Mouse (Mus musculus): ENCODE results near the gene Ifit1. TPM values are rescaled to one million over a fixed set of nuclear protein-coding genes. Genes with fewer than 3 reads are reported as not detected.
"Not testable (repeated sequence)": the region's sequence is repeated elsewhere in the genome, so short reads cannot be mapped to it uniquely, and the experiment has no call there.

Ifit1 gene
- polyA plus RNA-seq, 1 experiment from 2014 or later = 0.36 TPM

DNA sequence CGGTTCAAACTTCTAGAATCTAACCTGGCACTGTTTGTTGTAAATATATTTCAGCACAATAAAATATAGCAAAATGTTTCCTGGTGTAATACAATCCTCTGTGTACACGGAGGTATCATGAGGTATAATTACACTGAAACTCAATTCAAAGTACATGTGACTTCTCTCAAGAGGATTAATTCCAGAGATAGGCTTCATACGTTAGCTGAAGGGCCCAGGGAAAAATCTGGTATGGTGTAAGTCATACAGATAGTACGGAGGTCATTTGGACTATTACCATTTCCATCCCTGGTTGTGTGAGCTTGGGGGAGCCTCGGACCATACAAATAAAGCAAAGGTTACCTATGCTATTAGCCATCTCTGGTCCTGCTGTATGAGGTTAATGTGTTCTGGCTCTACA, 1.9 kb downstream of the Ifit1 start:
- no peak overlapping the region for H3K9ac ChIP-seq (ENCODE audit: low read depth, low read length)
- no peaks in the 10 kb centered on the region for H3K9me3 ChIP-seq (ENCODE audit: control insufficient read depth, low read length)
- no peaks in the 10 kb centered on the region for H3K27me3 ChIP-seq (ENCODE audit: control insufficient read depth, insufficient read depth, low read length)
- DNase-seq (ENCODE audit: low spot score) (no peak), ATAC-seq (ENCODE audit: low FRiP score) (no peak)
- no peaks in the 10 kb centered on the region for H3K4me1 ChIP-seq (replicated peaks; ENCODE audit: control insufficient read depth, insufficient read depth, low read length)
- no peak overlapping the region for H3K4me2 ChIP-seq (replicated peaks; ENCODE audit: low read depth, low read length)
- no peak overlapping the region for H3K4me3 ChIP-seq (ENCODE audit: low read depth, low read length)
- WGBS = 89% methylated on average over 5 of the region's 5 CpGs
- no peak overlapping the region for H3K27ac ChIP-seq (ENCODE audit: low read depth, low read length)
- H3K36me3 ChIP-seq (ENCODE audit: control insufficient read depth, insufficient read depth, low read length) = no peaks in the 10 kb centered on the region

DNA sequence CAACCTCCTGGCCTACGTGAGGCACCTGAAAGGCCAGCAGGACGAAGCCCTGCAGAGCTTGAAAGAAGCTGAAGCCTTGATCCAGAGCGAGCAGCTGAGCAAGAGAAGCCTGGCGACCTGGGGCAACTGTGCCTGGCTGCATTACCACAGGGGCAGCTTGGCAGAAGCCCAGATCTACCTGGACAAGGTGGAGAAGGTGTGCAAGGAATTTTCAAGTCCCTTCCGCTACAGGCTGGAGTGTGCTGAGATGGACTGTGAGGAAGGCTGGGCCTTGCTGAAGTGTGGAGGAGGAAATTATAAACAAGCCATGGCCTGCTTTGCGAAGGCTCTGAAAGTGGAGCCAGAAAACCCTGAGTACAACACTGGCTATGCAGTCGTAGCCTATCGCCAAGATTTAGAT, 7.0 kb downstream of the Ifit1 start:
- 92% methylated on average over 7 of the region's 8 CpGs for WGBS
- ATAC-seq (ENCODE audit: low FRiP score); H3K9ac ChIP-seq (ENCODE audit: low read depth, low read length); H3K27ac ChIP-seq (ENCODE audit: low read depth, low read length); DNase-seq (ENCODE audit: low spot score); H3K4me2 ChIP-seq (replicated peaks; ENCODE audit: low read depth, low read length); H3K9me3 ChIP-seq (ENCODE audit: control insufficient read depth, low read length); H3K4me1 ChIP-seq (replicated peaks; ENCODE audit: control insufficient read depth, insufficient read depth, low read length); H3K36me3 ChIP-seq (ENCODE audit: control insufficient read depth, insufficient read depth, low read length); H3K27me3 ChIP-seq (ENCODE audit: control insufficient read depth, insufficient read depth, low read length); H3K4me3 ChIP-seq (ENCODE audit: low read depth, low read length): not testable (repeated sequence)

GRCm38 (mm10) chr19:34650276-34650675, 9.6 kb downstream of the Ifit1 start:
- no peak overlapping the region for H3K27ac ChIP-seq (ENCODE audit: low read depth, low read length)
- ATAC-seq (ENCODE audit: low FRiP score) = no peak

DNA sequence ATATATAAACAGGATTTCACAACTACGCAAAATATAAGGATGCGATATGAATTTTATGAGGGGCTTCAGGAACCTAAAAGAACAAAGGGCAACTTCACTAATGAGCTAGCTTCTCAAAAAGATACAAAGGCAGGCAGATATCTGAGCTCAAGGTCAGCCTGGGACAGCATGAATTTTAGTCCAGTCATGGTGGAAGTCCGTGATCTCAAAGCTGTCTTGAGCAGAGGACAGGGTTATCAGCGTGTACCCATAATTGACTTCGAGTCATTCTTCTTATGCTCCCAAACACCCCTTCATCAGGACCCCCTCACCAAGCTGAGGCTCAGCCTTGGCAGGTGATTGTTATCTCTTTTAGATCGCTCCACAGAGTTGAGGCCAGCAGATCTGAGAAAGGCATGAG, 10.3 kb downstream of the Ifit1 start:
- WGBS = 93% methylated on average over 6 of the region's 6 CpGs

More at GRCm38 (mm10) chr19:34650276-34650675, 9.6 kb downstream of the Ifit1 start:
- no peak overlapping the region for H3K4me3 ChIP-seq (ENCODE audit: low read depth, low read length)
- no peak for DNase-seq (ENCODE audit: low spot score)
- no peaks in the 10 kb centered on the region for H3K4me1 ChIP-seq (replicated peaks; ENCODE audit: control insufficient read depth, insufficient read depth, low read length)
- no peaks in the 10 kb centered on the region for H3K9me3 ChIP-seq (ENCODE audit: control insufficient read depth, low read length)
- 90% methylated on average over 3 of the region's 3 CpGs for WGBS
- H3K27me3 ChIP-seq (ENCODE audit: control insufficient read depth, insufficient read depth, low read length) = no peaks in the 10 kb centered on the region
- H3K36me3 ChIP-seq (ENCODE audit: control insufficient read depth, insufficient read depth, low read length) = no peaks in the 10 kb centered on the region
- H3K9ac ChIP-seq (ENCODE audit: low read depth, low read length) = no peak overlapping the region
- H3K4me2 ChIP-seq (replicated peaks; ENCODE audit: low read depth, low read length) = no peak overlapping the region

DNA sequence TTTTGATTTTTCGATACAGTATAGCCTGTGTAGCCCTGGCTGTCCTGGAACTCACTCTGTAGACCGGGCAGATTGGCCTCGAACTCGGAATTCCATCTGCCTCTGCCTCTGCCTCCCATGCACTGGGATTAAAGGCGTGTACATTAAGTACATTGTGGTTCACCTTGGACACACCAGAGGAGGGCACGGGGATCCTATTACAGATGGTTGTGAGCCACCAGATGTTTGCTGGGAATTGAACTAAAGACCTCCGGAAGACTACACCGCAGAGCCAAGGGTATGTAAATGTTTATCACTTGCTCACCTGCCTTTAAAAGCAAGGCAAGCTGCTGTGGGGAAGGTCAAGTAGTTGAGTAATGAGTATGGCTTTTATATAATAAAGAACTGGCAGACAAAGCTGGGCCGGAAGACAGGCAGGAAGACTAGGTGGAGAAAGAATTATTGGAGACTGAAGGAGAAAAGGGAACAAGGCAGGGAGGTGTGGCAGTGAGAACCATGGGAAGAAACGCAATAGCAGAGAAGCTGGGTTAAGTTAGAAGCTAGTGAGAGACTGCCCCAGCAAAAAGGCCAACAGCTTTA, 14.6 kb downstream of the Ifit1 start:
- DNase-seq (ENCODE audit: low spot score) = no peak
- no peak overlapping the region for H3K27ac ChIP-seq (ENCODE audit: low read depth, low read length)
- no peaks in the 10 kb centered on the region for H3K27me3 ChIP-seq (ENCODE audit: control insufficient read depth, insufficient read depth, low read length)
- no peak overlapping the region for H3K4me2 ChIP-seq (replicated peaks; ENCODE audit: low read depth, low read length)
- no peaks in the 10 kb centered on the region for H3K4me1 ChIP-seq (replicated peaks; ENCODE audit: control insufficient read depth, insufficient read depth, low read length)
- H3K36me3 ChIP-seq (ENCODE audit: control insufficient read depth, insufficient read depth, low read length) = no peaks in the 10 kb centered on the region
- H3K4me3 ChIP-seq (ENCODE audit: low read depth, low read length) = no peak overlapping the region
- no peak for ATAC-seq (ENCODE audit: low FRiP score)
- 87% methylated on average over 10 of the region's 10 CpGs for WGBS
- no peaks in the 10 kb centered on the region for H3K9me3 ChIP-seq (ENCODE audit: control insufficient read depth, low read length)
- H3K9ac ChIP-seq (ENCODE audit: low read depth, low read length) = no peak overlapping the region

More for the DNA sequence above, 10.3 kb downstream of the Ifit1 start:
- no peak overlapping the region for H3K4me2 ChIP-seq (replicated peaks; ENCODE audit: low read depth, low read length)
- no peaks in the 10 kb centered on the region for H3K27me3 ChIP-seq (ENCODE audit: control insufficient read depth, insufficient read depth, low read length)
- DNase-seq (ENCODE audit: low spot score) (no peak), ATAC-seq (ENCODE audit: low FRiP score) (no peak)
- H3K36me3 ChIP-seq (ENCODE audit: control insufficient read depth, insufficient read depth, low read length) = no peaks in the 10 kb centered on the region
- H3K27ac ChIP-seq (ENCODE audit: low read depth, low read length) = no peak overlapping the region
- H3K4me3 ChIP-seq (ENCODE audit: low read depth, low read length) = no peak overlapping the region
- H3K9ac ChIP-seq (ENCODE audit: low read depth, low read length) = no peak overlapping the region
- H3K9me3 ChIP-seq (ENCODE audit: control insufficient read depth, low read length) = no peaks in the 10 kb centered on the region
- no peaks in the 10 kb centered on the region for H3K4me1 ChIP-seq (replicated peaks; ENCODE audit: control insufficient read depth, insufficient read depth, low read length)

DNA sequence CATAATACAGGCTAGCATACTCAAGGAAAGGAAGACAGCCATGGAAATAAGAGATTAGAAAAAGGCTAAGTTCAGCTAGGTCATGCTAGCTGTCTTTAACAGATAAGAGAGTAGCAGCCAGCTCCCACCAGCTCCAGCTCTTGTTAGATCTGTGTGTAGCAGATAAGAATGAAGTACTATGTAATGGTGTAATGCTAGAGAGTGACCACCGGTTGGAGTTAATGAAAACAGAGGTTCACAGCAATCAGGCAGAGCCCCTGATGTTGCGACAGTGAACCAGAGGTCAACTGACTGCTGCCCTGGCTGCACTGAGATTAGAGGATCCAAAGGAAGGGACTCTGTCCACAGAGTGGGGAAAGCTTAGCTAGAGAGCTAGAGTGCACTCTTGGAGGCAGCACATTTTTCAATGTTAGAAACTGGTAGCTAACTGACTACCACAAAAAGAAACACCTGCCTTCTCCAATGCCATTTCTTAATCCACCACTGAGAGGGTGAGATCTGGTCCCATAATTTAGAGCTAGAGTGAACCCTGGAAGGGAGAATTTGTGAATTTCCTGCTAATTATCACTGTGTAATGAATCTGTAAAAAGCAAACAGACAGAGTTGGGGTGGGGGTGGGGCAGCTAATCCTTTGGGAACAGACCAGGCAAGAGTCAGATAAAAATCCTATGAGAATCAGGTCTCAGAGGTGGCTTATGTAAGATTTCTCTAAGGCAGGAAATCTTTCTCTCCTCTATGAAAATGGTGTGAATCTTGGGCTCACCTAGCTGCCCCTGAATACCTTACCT, 16.0 kb downstream of the Ifit1 start:
- 0 out of 2 replicates have a peak, but pooled peaks have one; percentile 27 for ATAC-seq (ENCODE audit: low FRiP score)

GRCm38 (mm10) chr19:34662067-34662507, 21.4 kb downstream of the Ifit1 start:
- peak overlapping the region; percentile 16; the same call in 1 of the 2 replicates for H3K4me3 ChIP-seq (ENCODE audit: low read depth, low read length)
- H3K27me3 ChIP-seq (ENCODE audit: control insufficient read depth, insufficient read depth, low read length) = no peaks in the 10 kb centered on the region
- H3K9ac ChIP-seq (ENCODE audit: low read depth, low read length) = no peak overlapping the region
- peak overlapping the region; percentile 44 for H3K4me2 ChIP-seq (replicated peaks; ENCODE audit: low read depth, low read length)
- no peak overlapping the region for H3K27ac ChIP-seq (ENCODE audit: low read depth, low read length)
- 18% methylated on average over 13 of the region's 13 CpGs for WGBS
- no peaks in the 10 kb centered on the region for H3K36me3 ChIP-seq (ENCODE audit: control insufficient read depth, insufficient read depth, low read length)
- ATAC-seq (ENCODE audit: low FRiP score) (peak; percentile 91), DNase-seq (ENCODE audit: low spot score) (peak; percentile 76)
- H3K9me3 ChIP-seq (ENCODE audit: control insufficient read depth, low read length) = no peaks in the 10 kb centered on the region
- H3K4me1 ChIP-seq (replicated peaks; ENCODE audit: control insufficient read depth, insufficient read depth, low read length) = no peaks in the 10 kb centered on the region

More for the DNA sequence above, 16.0 kb downstream of the Ifit1 start:
- no peaks in the 10 kb centered on the region for H3K36me3 ChIP-seq (ENCODE audit: control insufficient read depth, insufficient read depth, low read length)
- no peaks in the 10 kb centered on the region for H3K27me3 ChIP-seq (ENCODE audit: control insufficient read depth, insufficient read depth, low read length)
- no peak overlapping the region for H3K27ac ChIP-seq (ENCODE audit: low read depth, low read length)
- H3K9me3 ChIP-seq (ENCODE audit: control insufficient read depth, low read length) = no peaks in the 10 kb centered on the region
- H3K9ac ChIP-seq (ENCODE audit: low read depth, low read length) = no peak overlapping the region
- H3K4me2 ChIP-seq (replicated peaks; ENCODE audit: low read depth, low read length) = no peak overlapping the region
- no peak overlapping the region for H3K4me3 ChIP-seq (ENCODE audit: low read depth, low read length)
- H3K4me1 ChIP-seq (replicated peaks; ENCODE audit: control insufficient read depth, insufficient read depth, low read length) = no peaks in the 10 kb centered on the region
- WGBS = 36% methylated on average over 2 of the region's 2 CpGs
- no peak for DNase-seq (ENCODE audit: low spot score)

- H3K4me2 ChIP-seq (replicated peaks; ENCODE audit: low read depth, low read length) = no peak overlapping the region
- ATAC-seq (ENCODE audit: low FRiP score) (no peak), DNase-seq (ENCODE audit: low spot score) (no peak)
- H3K4me3 ChIP-seq (ENCODE audit: low read depth, low read length) = no peak overlapping the region
- no peaks in the 10 kb centered on the region for H3K9me3 ChIP-seq (ENCODE audit: control insufficient read depth, low read length)
- no peaks in the 10 kb centered on the region for H3K4me1 ChIP-seq (replicated peaks; ENCODE audit: control insufficient read depth, insufficient read depth, low read length)
- no peaks in the 10 kb centered on the region for H3K36me3 ChIP-seq (ENCODE audit: control insufficient read depth, insufficient read depth, low read length)
- no peak overlapping the region for H3K9ac ChIP-seq (ENCODE audit: low read depth, low read length)
- H3K27me3 ChIP-seq (ENCODE audit: control insufficient read depth, insufficient read depth, low read length) = no peaks in the 10 kb centered on the region
- WGBS = 60% methylated on average over 5 of the region's 5 CpGs
- no peak overlapping the region for H3K27ac ChIP-seq (ENCODE audit: low read depth, low read length)
Measured at GRCm38 (mm10) chr19:34662740-34663139, 22.1 kb downstream of the Ifit1 start.

- no peak overlapping the region for H3K27ac ChIP-seq (ENCODE audit: low read depth, low read length)
- no peaks in the 10 kb centered on the region for H3K4me1 ChIP-seq (replicated peaks; ENCODE audit: control insufficient read depth, insufficient read depth, low read length)
- no peaks in the 10 kb centered on the region for H3K36me3 ChIP-seq (ENCODE audit: control insufficient read depth, insufficient read depth, low read length)
- no peak for ATAC-seq (ENCODE audit: low FRiP score)
- WGBS = 1% methylated on average over 5 of the region's 5 CpGs
- no peak overlapping the region for H3K4me3 ChIP-seq (ENCODE audit: low read depth, low read length)
- no peak overlapping the region for H3K9ac ChIP-seq (ENCODE audit: low read depth, low read length)
- H3K9me3 ChIP-seq (ENCODE audit: control insufficient read depth, low read length) = no peaks in the 10 kb centered on the region
- peak; percentile 88 for DNase-seq (ENCODE audit: low spot score)
- no peak overlapping the region for H3K4me2 ChIP-seq (replicated peaks; ENCODE audit: low read depth, low read length)
- no peaks in the 10 kb centered on the region for H3K27me3 ChIP-seq (ENCODE audit: control insufficient read depth, insufficient read depth, low read length)
Measured at GRCm38 (mm10) chr19:34666127-34666526, 25.5 kb downstream of the Ifit1 start.

Measured in hindbrain, embryonic 11.5 days (tissue).